Mouse (Mus musculus): ENCODE data around the gene Crocc. TPM values are rescaled to one million over a fixed set of nuclear protein-coding genes. Genes with fewer than 3 reads are reported as not detected.

The Crocc gene
- total RNA-seq, 2 experiments from 2014 or later = 44.5 to 45.2 TPM

DNA sequence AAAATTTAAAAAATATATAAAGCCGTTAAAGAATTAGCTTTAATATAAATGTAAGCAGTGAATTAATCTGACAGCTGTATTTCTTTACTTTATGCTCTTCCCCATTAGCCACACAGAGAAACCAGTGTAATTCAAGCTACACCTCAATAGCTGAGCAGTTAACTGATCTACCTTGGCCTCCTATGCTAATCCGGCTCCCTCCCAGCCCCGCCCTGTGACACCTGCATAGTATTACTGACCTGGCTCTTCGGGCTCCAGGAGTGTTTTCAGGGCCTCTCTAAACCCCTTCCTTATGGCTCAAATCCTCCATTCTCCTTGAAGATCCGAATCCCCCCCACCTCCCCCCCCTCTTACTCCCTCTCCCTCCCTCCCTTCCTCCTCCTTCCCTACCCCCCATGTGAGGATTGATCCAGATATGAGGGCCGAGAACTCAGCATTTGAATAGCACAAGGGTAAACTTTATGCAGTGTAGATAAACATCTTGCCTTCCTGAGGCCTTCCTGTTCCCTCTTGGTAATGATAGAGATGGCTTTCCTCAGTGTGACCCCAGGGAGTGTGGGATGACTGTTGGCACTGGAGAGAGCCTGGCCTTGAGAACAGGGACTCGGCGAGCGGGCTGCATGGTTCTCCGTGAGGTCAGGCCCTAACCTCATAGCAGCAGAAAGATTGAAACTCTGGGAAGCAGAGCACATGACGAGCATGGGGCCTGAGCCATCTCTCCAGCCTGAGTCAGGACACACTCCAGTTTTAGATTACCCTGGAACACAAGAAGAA is 92.8 kb downstream of the Crocc start:
- DNase-seq (ENCODE audit: extremely low spot score in 1 of 2, low spot score in 2 of 2) = no peak
- intact Hi-C loops (cut with DNase I) = no loop called here

Other genes with a start within 250 kb of the Crocc start
- not detected for gene Padi3, start 249.9 kb downstream of the Crocc start, total RNA-seq (2021)
- gene Padi1, start 214.8 kb downstream of the Crocc start, total RNA-seq (2021) = under 1 TPM; 0.11 to 0.14 TPM
- gene Padi2, start 154.2 kb downstream of the Crocc start, total RNA-seq (2021) = 1 to 10 TPM; 3.3 to 4.9 TPM
- gene Sdhb, start 99.3 kb downstream of the Crocc start, total RNA-seq (2021) = 100 to 1,000 TPM; 197 to 203 TPM
- 100 to 1,000 TPM; 241 to 250 TPM for gene Atp13a2, start 73.7 kb downstream of the Crocc start, total RNA-seq (2021)
- gene Mfap2, start 50.1 kb downstream of the Crocc start, total RNA-seq (2021) = 10 to 100 TPM in 1 of 2 experiments, 1 to 10 TPM in 1; 9.3 to 14.8 TPM
- 10 to 100 TPM; 41.8 to 42.9 TPM for gene Necap2, start 17.8 kb upstream of the Crocc start, total RNA-seq (2021)
- gene Spata21, start 27.8 kb upstream of the Crocc start, total RNA-seq (2021) = under 1 TPM; 0.17 to 0.59 TPM
- gene Szrd1, start 79.2 kb upstream of the Crocc start, total RNA-seq (2021) = 10 to 100 TPM; 43.0 to 45.3 TPM
- 10 to 100 TPM; 35.2 to 35.4 TPM for gene Fbxo42, start 87.4 kb upstream of the Crocc start, total RNA-seq (2021)
- 1 to 10 TPM; 3.5 to 5.0 TPM for gene Rsg1, start 153.4 kb upstream of the Crocc start, total RNA-seq (2021)
- gene Arhgef19, start 178.9 kb upstream of the Crocc start, total RNA-seq (2021) = 1 to 10 TPM; 4.2 to 5.9 TPM
- gene Epha2, start 240.7 kb upstream of the Crocc start, total RNA-seq (2021) = 1 to 10 TPM; 1.9 TPM